Mouse (Mus musculus) liver, adult 2 months (tissue): ENCODE results near the gene Fadd. TPM values are rescaled to one million over a fixed set of nuclear protein-coding genes. Genes with fewer than 3 reads are reported as not detected.

ENCODE experiments used
- DNase-seq: peaks from one replicate; pipeline ENCODE4 v3.0.0-alpha.2; 2011; ENCODE audit warnings: low read depth, low spot score; ENCODE audit errors: extremely low read depth
- H3K27ac ChIP-seq: fragments of 200-500 bp; replicated peaks from 2 replicates; pipeline ENCODE4 v1.5.1; 2012; ENCODE audit warnings: low read depth, mild to moderate bottlenecking, control low read depth, inconsistent platforms, low read length; ENCODE audit not compliant: insufficient read depth
- H3K27me3 ChIP-seq: fragments of 200-500 bp; 2 replicates; pipeline ENCODE4 v1.6.1; 2012; ENCODE audit warnings: mild to moderate bottlenecking, moderate library complexity, low read length, inconsistent platforms; ENCODE audit not compliant: control insufficient read depth, insufficient read depth
- H3K36me3 ChIP-seq: fragments of 200-500 bp; 2 replicates; pipeline ENCODE4 v1.6.1; 2012; ENCODE audit warnings: low read length, inconsistent platforms; ENCODE audit not compliant: control insufficient read depth, insufficient read depth
- H3K4me1 ChIP-seq: fragments of 200-500 bp; 2 replicates; pipeline ENCODE4 v1.6.1; 2011; ENCODE audit warnings: low read length; ENCODE audit not compliant: control insufficient read depth, insufficient read depth
- H3K4me3 ChIP-seq: fragments of 200-500 bp; 2 replicates; pipeline ENCODE4 v1.5.1; 2011; ENCODE audit warnings: low read depth, mild to moderate bottlenecking, control low read depth, low read length, moderate library complexity; ENCODE audit not compliant: insufficient read depth
- H3K79me2 ChIP-seq: fragments of 200-500 bp; 2 replicates; pipeline ENCODE4 v1.6.1; 2012; ENCODE audit warnings: inconsistent platforms, mild to moderate bottlenecking, low read length, moderate library complexity; ENCODE audit not compliant: control insufficient read depth, insufficient read depth
- H3K9ac ChIP-seq: fragments of 200-500 bp; 2 replicates; pipeline ENCODE4 v1.6.1; 2012; ENCODE audit warnings: low read depth, mild to moderate bottlenecking, control low read depth, inconsistent platforms, low read length
- CTCF ChIP-seq: fragments of 200-500 bp; IDR thresholded peaks from 2 replicates; pipeline ENCODE4 v1.5.1; 2011; ENCODE audit warnings: low read depth, low read length, control low read depth
- POLR2A ChIP-seq: fragments of 200-500 bp; IDR thresholded peaks from 2 replicates; pipeline ENCODE4 v1.6.1; 2011; ENCODE audit warnings: low read length, control low read depth; ENCODE audit not compliant: insufficient read depth; ENCODE audit errors: extremely low read depth
- WGBS: fragments of 180-500 bp; shearing (Covaris S2); methylation state at CpG from one replicate; pipeline ENCODE4 v1.1.7; 2018; 5-methylcytosine and 5-hydroxymethylcytosine counted together
- polyA plus RNA-seq: library from polyadenylated mRNA; depleted of rRNA; stranded (reverse); fragments of >200 nt; gene quantifications from 2 replicates; pipeline ENCODE4 v1.2.3, GENCODE M21; 2012
- total RNA-seq: library from RNA; depleted of rRNA; stranded (reverse); fragments of >200 nt; gene quantifications from 2 replicates; pipeline ENCODE4 v1.2.3, GENCODE M21; 2014

Fadd gene
- total and polyA plus RNA-seq, 2 experiments: 2.3 to 8.0 TPM

GRCm38 (mm10) chr7:144587291-144587690 is 5.0 kb upstream of the Fadd start:
- TF ChIP-seq POLR2A (no peak), CTCF (peak; percentile 45; the same call in 1 of the 2 replicates)
- no peak for DNase-seq
- Histone ChIP-seq H3K79me2 (no peaks in the 10 kb centered on the region), H3K27me3 (no peaks in the 10 kb centered on the region), H3K4me1 (no peaks in the 10 kb centered on the region), H3K4me3 (no peak overlapping the region), H3K36me3 (no peaks in the 10 kb centered on the region), H3K27ac (no peak overlapping the region), H3K9ac (no peak overlapping the region)
- 40% methylated on average over 2 of the region's 2 CpGs for WGBS

GRCm38 (mm10) chr7:144585648-144586047 is 3.4 kb upstream of the Fadd start:
- Histone ChIP-seq H3K4me1 (peaks cover 6% of the 10 kb centered on the region; the same call in 1 of the 2 replicates), H3K36me3 (no peaks in the 10 kb centered on the region), H3K4me3 (no peak overlapping the region), H3K27ac (no peak overlapping the region), H3K27me3 (no peaks in the 10 kb centered on the region), H3K9ac (no peak overlapping the region), H3K79me2 (no peaks in the 10 kb centered on the region)
- WGBS: 31% methylated on average over 6 of the region's 6 CpGs
- DNase-seq: peak; percentile 19
- TF ChIP-seq CTCF (peak; percentile 93), POLR2A (no peak)

GRCm38 (mm10) chr7:144583619-144584018 is 1.4 kb upstream of the Fadd start:
- 4% methylated on average over 4 of the region's 4 CpGs for WGBS

GRCm38 (mm10) chr7:144581559-144582283 is 542 bp downstream of the Fadd start:
- Histone ChIP-seq H3K36me3 (peaks cover 5% of the 10 kb centered on the region; the same call in 1 of the 2 replicates), H3K4me3 (peak overlapping the region; percentile 74), H3K27ac (peak overlapping the region; percentile 79), H3K9ac (peak overlapping the region; percentile 71), H3K27me3 (no peaks in the 10 kb centered on the region), H3K4me1 (peaks cover 7% of the 10 kb centered on the region; the same call in 1 of the 2 replicates), H3K79me2 (no peaks in the 10 kb centered on the region)
- WGBS: under 1% methylated on average over 42 of the region's 43 CpGs
- peak; percentile 90 for DNase-seq
- peak; percentile 93 for TF ChIP-seq CTCF
- no peak for TF ChIP-seq POLR2A

More at GRCm38 (mm10) chr7:144583619-144584018, 1.4 kb upstream of the Fadd start:
- no peak overlapping the region for H3K27ac ChIP-seq
- TF ChIP-seq CTCF (peak; percentile 58; the same call in 1 of the 2 replicates), POLR2A (no peak)
- no peak overlapping the region for H3K9ac ChIP-seq
- peaks cover 5% of the 10 kb centered on the region; the same call in 1 of the 2 replicates for H3K36me3 ChIP-seq
- H3K79me2 ChIP-seq: no peaks in the 10 kb centered on the region
- DNase-seq: peak; percentile 50
- no peak overlapping the region for H3K4me3 ChIP-seq
- peaks cover 7% of the 10 kb centered on the region; the same call in 1 of the 2 replicates for H3K4me1 ChIP-seq
- no peaks in the 10 kb centered on the region for H3K27me3 ChIP-seq

- DNase-seq: no peak
- Histone ChIP-seq H3K27me3 (no peaks in the 10 kb centered on the region), H3K79me2 (no peaks in the 10 kb centered on the region), H3K9ac (no peak overlapping the region), H3K36me3 (peaks cover 5% of the 10 kb centered on the region; the same call in 1 of the 2 replicates), H3K4me1 (peaks cover 7% of the 10 kb centered on the region; the same call in 1 of the 2 replicates), H3K4me3 (no peak overlapping the region), H3K27ac (no peak overlapping the region)
- WGBS: 84% methylated on average over 5 of the region's 5 CpGs
- no peak for TF ChIP-seq CTCF
- TF ChIP-seq POLR2A: no peak
Measured at GRCm38 (mm10) chr7:144577876-144578275, 4.4 kb downstream of the Fadd start.

- no peaks in the 10 kb centered on the region for H3K27me3 ChIP-seq
Measured at GRCm38 (mm10) chr7:144572234-144572633, 10.0 kb downstream of the Fadd start.

More at GRCm38 (mm10) chr7:144572234-144572633, 10.0 kb downstream of the Fadd start:
- Histone ChIP-seq H3K36me3 (no peaks in the 10 kb centered on the region), H3K27ac (no peak overlapping the region), H3K4me1 (no peaks in the 10 kb centered on the region), H3K9ac (no peak overlapping the region), H3K79me2 (no peaks in the 10 kb centered on the region), H3K4me3 (no peak overlapping the region)
- DNase-seq: no peak
- 87% methylated on average over 5 of the region's 5 CpGs for WGBS
- TF ChIP-seq CTCF (no peak), POLR2A (no peak)
